Mouse (Mus musculus): ENCODE data around the gene Tcirg1. TPM values are rescaled to one million over a fixed set of nuclear protein-coding genes. Genes with fewer than 3 reads are reported as not detected.

The Tcirg1 gene
- polyA plus RNA-seq, 1 experiment: 31.4 TPM

DNA sequence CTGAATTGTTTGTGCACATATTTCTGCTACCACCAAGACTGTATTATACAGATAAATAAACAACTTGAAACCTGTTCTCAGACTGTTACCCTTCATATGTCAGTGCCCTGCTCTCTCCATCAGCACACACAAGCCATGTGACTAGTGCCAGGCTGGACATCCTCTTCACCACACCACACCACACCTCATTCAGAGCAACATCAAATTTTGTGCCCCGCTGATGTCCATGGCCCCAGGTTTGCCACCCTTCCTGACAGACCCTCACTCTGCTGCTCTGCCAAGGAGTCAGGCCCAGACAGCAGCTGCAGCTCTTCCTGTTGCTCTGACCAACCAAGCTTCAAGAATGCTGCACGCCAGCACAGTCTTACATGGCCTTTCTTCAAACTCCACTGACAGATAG lies 12.6 kb downstream of the Tcirg1 start:
- no peak for DNase-seq (ENCODE audit: low read depth)
- TF ChIP-seq CTCF (IDR thresholded peaks at IDR 0.05; ENCODE audit: borderline replicate concordance, extremely low read depth, insufficient read depth, insufficient read length): no peak
- no peak for TF ChIP-seq POLR2A (IDR thresholded peaks at IDR 0.05; ENCODE audit: borderline replicate concordance, extremely low read depth, insufficient read depth, insufficient read length, poor library complexity, severe bottlenecking)

DNA sequence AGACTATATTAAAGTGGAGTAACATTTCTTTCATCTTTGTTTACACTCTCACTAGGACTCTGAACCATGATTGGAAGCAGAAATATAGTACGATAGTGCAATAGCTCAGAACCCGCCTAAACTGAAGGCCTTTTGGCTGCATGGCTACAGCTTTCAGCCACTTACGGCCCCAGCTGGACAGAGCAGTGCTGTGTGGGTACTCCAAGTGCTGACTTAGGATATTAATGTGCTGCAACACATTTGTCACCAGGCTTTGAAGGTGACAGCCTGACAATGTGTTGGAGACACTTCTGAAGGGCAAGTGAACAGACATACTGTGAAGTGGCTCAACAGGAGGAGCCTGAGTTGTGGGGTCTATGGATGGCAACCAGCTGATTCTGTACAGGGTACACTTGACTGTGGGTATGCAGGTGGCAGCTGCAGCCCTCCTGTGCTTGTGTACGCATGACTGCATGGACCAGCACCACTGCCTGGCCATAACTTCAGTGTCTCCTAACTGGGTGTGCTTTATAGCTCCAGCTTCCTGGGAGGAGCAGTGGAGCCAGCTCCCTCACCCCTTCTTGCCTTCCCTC lies 13.3 kb downstream of the Tcirg1 start:
- no peak for DNase-seq (ENCODE audit: low read depth)
- TF ChIP-seq CTCF (IDR thresholded peaks at IDR 0.05; ENCODE audit: borderline replicate concordance, extremely low read depth, insufficient read depth, insufficient read length): no peak

GRCm38 (mm10) chr19:3890181-3890580 lies 16.8 kb downstream of the Tcirg1 start:
- no peak for DNase-seq (ENCODE audit: low read depth)

DNA sequence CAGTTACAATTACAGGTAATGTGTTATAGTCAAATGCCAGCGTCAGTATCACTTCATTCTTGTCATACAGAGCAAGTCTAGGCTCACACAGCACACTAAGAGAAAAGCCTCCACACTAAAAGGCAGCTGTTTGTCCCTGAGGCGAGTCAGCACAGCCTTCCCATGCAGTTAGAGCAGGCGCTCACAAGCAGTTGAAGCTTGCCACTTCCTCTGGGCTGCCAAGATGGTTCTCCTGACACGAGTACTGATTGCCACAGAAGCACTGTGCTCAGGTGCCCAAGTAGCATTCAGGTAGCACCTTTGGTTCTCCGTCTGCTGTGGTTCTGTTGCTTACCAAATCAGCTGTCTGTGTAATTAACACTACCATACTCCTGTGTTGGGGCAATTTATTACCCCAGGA lies 17.8 kb downstream of the Tcirg1 start:
- no peak for TF ChIP-seq CTCF (IDR thresholded peaks at IDR 0.05; ENCODE audit: borderline replicate concordance, extremely low read depth, insufficient read depth, insufficient read length)
- TF ChIP-seq POLR2A (IDR thresholded peaks at IDR 0.05; ENCODE audit: borderline replicate concordance, extremely low read depth, insufficient read depth, insufficient read length, poor library complexity, severe bottlenecking): no peak
- no peak for DNase-seq (ENCODE audit: low read depth)

More at GRCm38 (mm10) chr19:3890181-3890580, 16.8 kb downstream of the Tcirg1 start:
- TF ChIP-seq POLR2A (IDR thresholded peaks at IDR 0.05; ENCODE audit: borderline replicate concordance, extremely low read depth, insufficient read depth, insufficient read length, poor library complexity, severe bottlenecking) (no peak), CTCF (IDR thresholded peaks at IDR 0.05; ENCODE audit: borderline replicate concordance, extremely low read depth, insufficient read depth, insufficient read length) (peak; percentile 39; the same call in 1 of the 2 replicates)

DNA sequence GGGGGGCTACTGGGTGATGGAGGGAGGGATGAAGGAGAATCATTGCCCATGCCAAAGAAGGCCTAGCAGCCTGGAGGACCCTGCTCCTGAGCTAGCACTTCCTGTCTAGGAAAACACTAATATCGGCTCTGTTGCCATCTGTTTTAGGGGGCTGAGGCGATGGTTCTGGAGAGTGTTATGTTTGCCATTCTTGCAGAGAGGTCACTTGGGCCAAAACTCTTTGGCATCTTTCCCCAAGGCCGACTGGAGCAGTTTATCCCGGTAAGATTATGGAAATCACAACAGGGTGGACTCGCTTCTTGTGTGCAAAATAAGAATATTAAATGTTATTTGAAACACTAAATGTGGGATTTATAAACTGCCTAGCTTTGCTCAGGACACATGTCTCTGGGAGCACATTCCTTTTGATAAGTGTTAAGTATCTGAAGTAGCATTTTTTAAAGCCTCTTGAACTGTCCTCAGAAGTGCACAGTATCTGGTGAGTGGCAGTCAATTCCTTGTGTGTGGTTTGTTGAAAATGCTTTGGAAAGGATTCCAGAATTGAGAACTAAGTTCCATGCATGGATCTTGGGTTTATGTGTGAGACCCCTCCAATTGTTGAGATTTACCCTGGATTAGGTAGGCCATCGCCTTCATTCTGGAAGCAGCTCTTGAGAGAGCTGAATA lies 22.5 kb downstream of the Tcirg1 start:
- no peak for TF ChIP-seq CTCF (IDR thresholded peaks at IDR 0.05; ENCODE audit: borderline replicate concordance, extremely low read depth, insufficient read depth, insufficient read length)
- TF ChIP-seq POLR2A (IDR thresholded peaks at IDR 0.05; ENCODE audit: borderline replicate concordance, extremely low read depth, insufficient read depth, insufficient read length, poor library complexity, severe bottlenecking): no peak
- DNase-seq (ENCODE audit: low read depth): no peak

DNA sequence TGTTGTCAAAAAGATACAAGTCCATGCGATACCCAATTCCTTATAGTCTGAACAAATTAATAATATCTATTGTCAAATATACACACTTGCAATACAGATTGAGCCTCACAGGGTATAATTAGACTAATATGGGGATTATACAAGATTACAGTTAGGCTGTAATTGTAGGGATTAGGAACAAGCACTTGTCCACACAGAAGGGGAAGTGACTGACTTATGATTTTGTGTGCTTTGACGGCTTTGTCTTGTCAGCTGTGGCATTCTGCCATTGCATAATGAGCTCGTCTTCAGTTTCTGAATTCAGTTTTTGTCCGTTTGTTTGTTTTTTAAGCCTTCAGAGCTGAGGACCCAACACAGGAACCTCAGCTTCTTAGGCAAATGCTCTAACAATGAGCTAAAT lies 24.7 kb downstream of the Tcirg1 start:
- peak; percentile 31 for DNase-seq (ENCODE audit: low read depth)
- TF ChIP-seq CTCF (IDR thresholded peaks at IDR 0.05; ENCODE audit: borderline replicate concordance, extremely low read depth, insufficient read depth, insufficient read length): no peak
- TF ChIP-seq POLR2A (IDR thresholded peaks at IDR 0.05; ENCODE audit: borderline replicate concordance, extremely low read depth, insufficient read depth, insufficient read length, poor library complexity, severe bottlenecking): no peak

GRCm38 (mm10) chr19:3880054-3880848 lies 26.7 kb downstream of the Tcirg1 start:
- TF ChIP-seq POLR2A (IDR thresholded peaks at IDR 0.05; ENCODE audit: borderline replicate concordance, extremely low read depth, insufficient read depth, insufficient read length, poor library complexity, severe bottlenecking): no peak
- TF ChIP-seq CTCF (IDR thresholded peaks at IDR 0.05; ENCODE audit: borderline replicate concordance, extremely low read depth, insufficient read depth, insufficient read length): no peak
- no peak for DNase-seq (ENCODE audit: low read depth)

DNA sequence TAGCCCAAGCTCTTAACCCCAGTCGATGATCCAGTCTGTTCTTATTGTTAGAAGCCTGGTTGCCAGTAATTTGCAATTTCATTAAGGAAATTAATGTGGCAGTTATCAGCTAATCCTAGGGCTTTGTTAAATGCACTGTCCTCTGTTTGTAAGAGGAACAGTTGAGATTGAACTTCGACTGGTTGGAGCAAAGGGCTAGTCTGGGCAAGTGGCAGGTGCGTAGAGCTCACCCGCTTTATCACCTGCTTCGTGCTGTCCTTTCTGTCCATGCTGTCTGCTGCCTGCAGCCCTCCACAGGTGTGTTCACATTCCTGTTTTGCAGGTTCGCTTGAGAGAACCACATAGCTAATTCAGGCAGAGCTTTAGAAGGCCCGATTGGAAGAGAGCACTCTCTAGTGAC lies 31.9 kb downstream of the Tcirg1 start:
- TF ChIP-seq CTCF (IDR thresholded peaks at IDR 0.05; ENCODE audit: borderline replicate concordance, extremely low read depth, insufficient read depth, insufficient read length) (no peak), POLR2A (IDR thresholded peaks at IDR 0.05; ENCODE audit: borderline replicate concordance, extremely low read depth, insufficient read depth, insufficient read length, poor library complexity, severe bottlenecking) (no peak)
- DNase-seq (ENCODE audit: low read depth): no peak

- DNase-seq (ENCODE audit: low read depth): peak; percentile 39
- TF ChIP-seq CTCF (IDR thresholded peaks at IDR 0.05; ENCODE audit: borderline replicate concordance, extremely low read depth, insufficient read depth, insufficient read length) (no peak), POLR2A (IDR thresholded peaks at IDR 0.05; ENCODE audit: borderline replicate concordance, extremely low read depth, insufficient read depth, insufficient read length, poor library complexity, severe bottlenecking) (no peak)
Measured at GRCm38 (mm10) chr19:3872373-3872772, 34.6 kb downstream of the Tcirg1 start.

- no peak for TF ChIP-seq CTCF (IDR thresholded peaks at IDR 0.05; ENCODE audit: borderline replicate concordance, extremely low read depth, insufficient read depth, insufficient read length)
- no peak for TF ChIP-seq POLR2A (IDR thresholded peaks at IDR 0.05; ENCODE audit: borderline replicate concordance, extremely low read depth, insufficient read depth, insufficient read length, poor library complexity, severe bottlenecking)
- DNase-seq (ENCODE audit: low read depth): no peak
Measured at GRCm38 (mm10) chr19:3871468-3871867, 35.5 kb downstream of the Tcirg1 start.

- no peak for DNase-seq (ENCODE audit: low read depth)
- TF ChIP-seq CTCF (IDR thresholded peaks at IDR 0.05; ENCODE audit: borderline replicate concordance, extremely low read depth, insufficient read depth, insufficient read length) (no peak), POLR2A (IDR thresholded peaks at IDR 0.05; ENCODE audit: borderline replicate concordance, extremely low read depth, insufficient read depth, insufficient read length, poor library complexity, severe bottlenecking) (no peak)
Measured at GRCm38 (mm10) chr19:3868290-3868689, 38.6 kb downstream of the Tcirg1 start.
